Mouse (Mus musculus) liver, embryonic 14.5 days (tissue): ENCODE measurements around the gene Tns3. TPM values are rescaled to one million over a fixed set of nuclear protein-coding genes. Genes with fewer than 3 reads are reported as not detected.

Experiments
- ATAC-seq: fragments of 200-750 bp; cut with Nextera tagmentation; 2 replicates; pipeline ENCODE4 v1.8.0; 2017; ENCODE audit warnings: moderate number of reproducible peaks, mild to moderate bottlenecking, moderate library complexity; ENCODE audit not compliant: insufficient read depth
- DNase-seq, 3 experiments: peaks; one replicate each; pipeline ENCODE4 v3.0.0-alpha.2; 2012 to 2013; ENCODE audit warnings: low read depth in 3 of 3, low spot score in 3 of 3
- H3K27ac ChIP-seq: fragments of 300-500 bp; sonication (generic); 2 replicates; pipeline ENCODE4 v1.5.1; 2014; ENCODE audit warnings: moderate library complexity, mild to moderate bottlenecking, control low read depth, inconsistent platforms
- H3K27me3 ChIP-seq: fragments of 300-500 bp; sonication (generic); 2 replicates; pipeline ENCODE4 v1.6.1; 2014; ENCODE audit warnings: mild to moderate bottlenecking, low read length, moderate library complexity; ENCODE audit not compliant: control insufficient read depth, insufficient read depth
- H3K36me3 ChIP-seq: fragments of 300-500 bp; sonication (generic); replicated peaks from 2 replicates; pipeline ENCODE4 v1.6.1; 2014; ENCODE audit warnings: low read depth; ENCODE audit not compliant: control insufficient read depth, insufficient read depth
- H3K4me1 ChIP-seq, 2 experiments: fragments of 200-500 bp in 1 of 2; fragments of 300-500 bp in 1 of 2; sonication (generic) in 1 of 2; replicated peaks; 2 replicates each; pipeline ENCODE4 v1.6.1; 2012 to 2014; ENCODE audit warnings: antibody characterized with exemption in 1 of 2, inconsistent platforms in 1 of 2, low read length in 1 of 2; ENCODE audit not compliant: control insufficient read depth in 2 of 2, insufficient read depth in 2 of 2
- H3K4me2 ChIP-seq: fragments of 300-500 bp; sonication (generic); 2 replicates; pipeline ENCODE4 v1.6.1; 2014; ENCODE audit warnings: low read depth, mild to moderate bottlenecking, control low read depth, moderate library complexity
- H3K4me3 ChIP-seq, 2 experiments: fragments of 200-500 bp in 1 of 2; fragments of 300-500 bp in 1 of 2; sonication (generic) in 1 of 2; 2 replicates each; pipeline ENCODE4 v1.5.1; 2012 to 2014; ENCODE audit warnings: low read depth in 2 of 2, low read length in 2 of 2, mild to moderate bottlenecking in 2 of 2, control low read depth in 1 of 2, inconsistent platforms in 1 of 2, moderate library complexity in 1 of 2; ENCODE audit not compliant: insufficient read depth in 1 of 2
- H3K9ac ChIP-seq: fragments of 300-500 bp; sonication (generic); replicated peaks from 2 replicates; pipeline ENCODE4 v1.6.1; 2014; ENCODE audit warnings: mild to moderate bottlenecking, control low read depth, moderate library complexity
- H3K9me3 ChIP-seq: fragments of 300-500 bp; sonication (generic); 2 replicates; pipeline ENCODE4 v1.6.1; 2016; ENCODE audit warnings: low read length, mixed read lengths; ENCODE audit not compliant: control insufficient read depth
- CTCF ChIP-seq: IDR thresholded peaks from 2 replicates; pipeline ENCODE4 v1.5.1; 2016; ENCODE audit warnings: antibody characterized with exemption, low read depth, control low read depth
- EP300 ChIP-seq: IDR thresholded peaks from 2 replicates; pipeline ENCODE4 v1.6.1; 2016; ENCODE audit warnings: antibody characterized with exemption, low read depth
- WGBS: fragments of 180-500 bp; shearing (Covaris S2); extraction: QIAGEN DNeasy Blood & Tissue Kit; methylation state at CpG from one replicate; pipeline ENCODE4 v1.1.7; 2014; ENCODE audit not compliant: insufficient replicate concordance; 5-methylcytosine and 5-hydroxymethylcytosine counted together
- polyA plus RNA-seq, 2 experiments: library from polyadenylated mRNA; depleted of rRNA in 1 of 2; stranded (reverse) in 1 of 2; unstranded in 1 of 2; fragments of >200 nt; fragmentation: Nextera tagmentation in 1 of 2; extraction: Ambion mirVana in 1 of 2; gene quantifications; 2 replicates each; pipeline versions ENCODE4 v1.2.1 to v1.2.3; 2012 to 2014

The Tns3 gene
- polyA plus RNA-seq, 2 experiments: 2.0 to 3.0 TPM

- Histone ChIP-seq H3K9me3 (no peaks in the 10 kb centered on the region), H3K4me2 (no peak overlapping the region), H3K9ac (no peak overlapping the region), H3K27me3 (peaks cover 20% of the 10 kb centered on the region), H3K36me3 (no peaks in the 10 kb centered on the region), H3K4me3 (no peak overlapping the region), H3K27ac (no peak overlapping the region), H3K4me1 (peaks cover 0 to 9% of the 10 kb centered on the region in 2 experiments; a peak in 1 of 4 replicates)
- TF ChIP-seq EP300: no peak
- TF ChIP-seq CTCF: no peak
- DNase-seq (no peak), ATAC-seq (no peak)
- 70% methylated on average over 6 of the region's 6 CpGs for WGBS
These were observed 37.2 kb downstream of the Tns3 start for GRCm38 (mm10) chr11:8627156-8627555.

GRCm38 (mm10) chr11:8626715-8627114 is 37.6 kb downstream of the Tns3 start:
- no peaks in the 10 kb centered on the region for H3K36me3 ChIP-seq
- no peak overlapping the region for H3K4me2 ChIP-seq
- WGBS: 69% methylated on average over 6 of the region's 6 CpGs
- peaks cover 20% of the 10 kb centered on the region for H3K27me3 ChIP-seq
- no peak overlapping the region for H3K4me3 ChIP-seq
- TF ChIP-seq EP300: no peak
- TF ChIP-seq CTCF: no peak
- H3K27ac ChIP-seq: no peak overlapping the region
- no peak for ATAC-seq
- no peak overlapping the region for H3K9ac ChIP-seq
- peaks cover 0 to 9% of the 10 kb centered on the region in 2 experiments; a peak in 1 of 4 replicates for H3K4me1 ChIP-seq
- no peak for DNase-seq
- H3K9me3 ChIP-seq: no peaks in the 10 kb centered on the region

GRCm38 (mm10) chr11:8625915-8626604 is 38.3 kb downstream of the Tns3 start:
- ATAC-seq (no peak), DNase-seq (no peak)
- H3K27me3 ChIP-seq: peaks cover 20% of the 10 kb centered on the region
- no peak overlapping the region for H3K4me2 ChIP-seq
- H3K9ac ChIP-seq: no peak overlapping the region
- no peaks in the 10 kb centered on the region for H3K36me3 ChIP-seq
- no peak for TF ChIP-seq EP300
- TF ChIP-seq CTCF: no peak
- WGBS: 55% methylated on average over 10 of the region's 10 CpGs
- H3K9me3 ChIP-seq: no peaks in the 10 kb centered on the region
- H3K4me3 ChIP-seq: no peak overlapping the region
- no peak overlapping the region for H3K27ac ChIP-seq
- peaks cover 0 to 9% of the 10 kb centered on the region in 2 experiments; a peak in 1 of 4 replicates for H3K4me1 ChIP-seq

- ATAC-seq (no peak), DNase-seq (no peak)
- 56% methylated on average over 6 of the region's 6 CpGs for WGBS
- no peaks in the 10 kb centered on the region for H3K36me3 ChIP-seq
- H3K9ac ChIP-seq: no peak overlapping the region
- H3K9me3 ChIP-seq: no peaks in the 10 kb centered on the region
- H3K4me2 ChIP-seq: no peak overlapping the region
- peaks cover 20% of the 10 kb centered on the region for H3K27me3 ChIP-seq
- TF ChIP-seq EP300 (no peak), CTCF (no peak)
- H3K27ac ChIP-seq: no peak overlapping the region
- H3K4me3 ChIP-seq: no peak overlapping the region
- H3K4me1 ChIP-seq: peaks cover 0 to 9% of the 10 kb centered on the region in 2 experiments; a peak in 1 of 4 replicates
These were observed 38.9 kb downstream of the Tns3 start for GRCm38 (mm10) chr11:8625451-8625850.

- Histone ChIP-seq H3K36me3 (no peaks in the 10 kb centered on the region), H3K27ac (no peak overlapping the region), H3K27me3 (peaks cover 20% of the 10 kb centered on the region), H3K9me3 (no peaks in the 10 kb centered on the region), H3K9ac (no peak overlapping the region), H3K4me3 (peak overlapping the region; percentile 29 to 55), H3K4me1 (peaks cover 0 to 6% of the 10 kb centered on the region in 2 experiments; a peak in 1 of 4 replicates), H3K4me2 (peak overlapping the region; percentile 66)
- no peak; the same call in 1 of the 2 replicates for ATAC-seq
- no peak for TF ChIP-seq EP300
- TF ChIP-seq CTCF: no peak
- 1% methylated on average over 74 of the region's 74 CpGs for WGBS
- DNase-seq: no peak
These were observed 40.0 kb downstream of the Tns3 start for GRCm38 (mm10) chr11:8624179-8624886.
